Mouse (Mus musculus) fat pad, adult 2 months (tissue): ENCODE results near the gene Snx6.
"Not testable (repeated sequence)": the region's sequence is repeated elsewhere in the genome, so short reads cannot be mapped to it uniquely, and the experiment has no call there.

Experiments
- DNase-seq: peaks from one replicate; pipeline ENCODE4 v3.0.0-alpha.2; 2011; ENCODE audit warnings: low read depth, low spot score; ENCODE audit errors: extremely low read depth

The Snx6 gene

GRCm38 (mm10) chr12:54709691-54710493 is 85.6 kb downstream of the Snx6 start:
- not testable (repeated sequence) for DNase-seq

- no peak for DNase-seq
Observed at GRCm38 (mm10) chr12:54699394-54699793, 96.1 kb downstream of the Snx6 start.

GRCm38 (mm10) chr12:54697791-54698250 is 97.7 kb downstream of the Snx6 start:
- no peak for DNase-seq

GRCm38 (mm10) chr12:54697003-54697597 is 98.4 kb downstream of the Snx6 start:
- no peak for DNase-seq
